Mouse (Mus musculus): Measurements from ENCODE around the gene Casq2. TPM values are rescaled to one million over a fixed set of nuclear protein-coding genes. Genes with fewer than 3 reads are reported as not detected.

The Casq2 gene
- total and polyA plus RNA-seq, 3 experiments: not detected

- Histone ChIP-seq H3K9me3 (replicated peaks; ENCODE audit: insufficient read depth, low read length) (no peaks in the 10 kb centered on the region), H3K79me2 (ENCODE audit: control insufficient read depth, insufficient read depth, low read length, poor library complexity) (no peaks in the 10 kb centered on the region), H3K27me3 (ENCODE audit: control insufficient read depth in 1 of 2, insufficient read depth in 2 of 2, low read length in 2 of 2) (no peaks in the 10 kb centered on the region), H3K9ac (ENCODE audit: control insufficient read depth, low read depth, low read length, poor library complexity, severe bottlenecking) (no peak overlapping the region), H3K27ac (ENCODE audit: control insufficient read depth, low read depth, low read length) (no peak overlapping the region), H3K36me3 (ENCODE audit: control insufficient read depth in 1 of 2, insufficient read depth in 2 of 2, low read length in 2 of 2) (no peaks in the 10 kb centered on the region), H3K4me1 (ENCODE audit: control insufficient read depth in 1 of 2, insufficient read depth in 2 of 2, low read length in 2 of 2) (no peaks in the 10 kb centered on the region), H3K4me3 (ENCODE audit: control insufficient read depth in 1 of 2, insufficient read depth in 1 of 2, low read depth in 2 of 2, low read length in 2 of 2) (no peak overlapping the region)
- no peak for DNase-seq (ENCODE audit: low read depth, low spot score)
- no peak for TF ChIP-seq TBP (IDR thresholded peaks at IDR 0.05; ENCODE audit: low read depth, low read length)
- no peak for TF ChIP-seq MAZ (IDR thresholded peaks at IDR 0.05; ENCODE audit: low read depth, low read length)
- no peak for TF ChIP-seq CHD2 (IDR thresholded peaks at IDR 0.05; ENCODE audit: low read length)
- TF ChIP-seq GATA1 (IDR thresholded peaks at IDR 0.05; ENCODE audit: low read depth, low read length): no peak
- no peak for TF ChIP-seq JUND (IDR thresholded peaks at IDR 0.05; ENCODE audit: low read depth, low read length)
- no peak for TF ChIP-seq NELFE (IDR thresholded peaks at IDR 0.05; ENCODE audit: low read depth, low read length)
- TF ChIP-seq ZKSCAN1 (IDR thresholded peaks at IDR 0.05; ENCODE audit: low read depth, low read length): no peak
- TF ChIP-seq E2F4 (IDR thresholded peaks at IDR 0.05; ENCODE audit: borderline replicate concordance, low read depth, low read length): no peak
- TF ChIP-seq POLR2AphosphoS2 (IDR thresholded peaks at IDR 0.05; ENCODE audit: low read length): no peak
- TF ChIP-seq MYB (IDR thresholded peaks at IDR 0.05; ENCODE audit: low read depth, low read length): no peak
- no peak for TF ChIP-seq POLR2AphosphoS5 (IDR thresholded peaks at IDR 0.05; ENCODE audit: borderline replicate concordance, low read depth, low read length)
- no peak for TF ChIP-seq ETS1 (IDR thresholded peaks at IDR 0.05; ENCODE audit: low read depth, low read length)
- no peak for TF ChIP-seq MAFK (IDR thresholded peaks at IDR 0.05; ENCODE audit: borderline replicate concordance, low read depth, low read length)
- no peak for TF ChIP-seq HCFC1 (IDR thresholded peaks at IDR 0.05; ENCODE audit: low read depth, low read length)
- no peak for TF ChIP-seq MYC (IDR thresholded peaks at IDR 0.05; ENCODE audit: low read depth, low read length)
- TF ChIP-seq CHD1 (IDR thresholded peaks at IDR 0.05; ENCODE audit: low read depth, low read length): no peak
- TF ChIP-seq MAX (IDR thresholded peaks at IDR 0.05; ENCODE audit: low read length): no peak
Observed at GRCm38 (mm10) chr3:102060065-102060464, 26.1 kb upstream of the Casq2 start.

- H3K9ac ChIP-seq (ENCODE audit: control insufficient read depth, low read depth, low read length, poor library complexity, severe bottlenecking): no peak overlapping the region
- peak; percentile 5 for DNase-seq (ENCODE audit: low read depth, low spot score)
- no peaks in the 10 kb centered on the region for H3K4me1 ChIP-seq (ENCODE audit: control insufficient read depth in 1 of 2, insufficient read depth in 2 of 2, low read length in 2 of 2)
- no peaks in the 10 kb centered on the region for H3K79me2 ChIP-seq (ENCODE audit: control insufficient read depth, insufficient read depth, low read length, poor library complexity)
- no peak overlapping the region for H3K4me3 ChIP-seq (ENCODE audit: control insufficient read depth in 1 of 2, insufficient read depth in 1 of 2, low read depth in 2 of 2, low read length in 2 of 2)
- H3K9me3 ChIP-seq (replicated peaks; ENCODE audit: insufficient read depth, low read length): no peaks in the 10 kb centered on the region
- no peaks in the 10 kb centered on the region for H3K36me3 ChIP-seq (ENCODE audit: control insufficient read depth in 1 of 2, insufficient read depth in 2 of 2, low read length in 2 of 2)
- no peak overlapping the region for H3K27ac ChIP-seq (ENCODE audit: control insufficient read depth, low read depth, low read length)
- TF ChIP-seq POLR2AphosphoS2 (IDR thresholded peaks at IDR 0.05; ENCODE audit: low read length) (no peak), MXI1 (IDR thresholded peaks at IDR 0.05; ENCODE audit: low read depth, low read length) (no peak), E2F4 (IDR thresholded peaks at IDR 0.05; ENCODE audit: borderline replicate concordance, low read depth, low read length) (no peak), TCF12 (IDR thresholded peaks at IDR 0.05; ENCODE audit: low read depth, low read length) (no peak), GATA1 (IDR thresholded peaks at IDR 0.05; ENCODE audit: low read depth, low read length) (no peak), MYC (IDR thresholded peaks at IDR 0.05; ENCODE audit: low read depth, low read length) (no peak), MYB (IDR thresholded peaks at IDR 0.05; ENCODE audit: low read depth, low read length) (no peak), CTCF (IDR thresholded peaks at IDR 0.05 in 2 of 3, conservative IDR thresholded peaks at IDR 0.05 in 1 of 3; ENCODE audit: control insufficient read depth in 1 of 3, insufficient read depth in 1 of 3, low read depth in 2 of 3, low read length in 3 of 3, poor library complexity in 1 of 3, severe bottlenecking in 1 of 3) (peak; percentile 24 to 53 (median 47)), ZNF384 (IDR thresholded peaks at IDR 0.05; ENCODE audit: low read depth, low read length) (no peak), SMC3 (IDR thresholded peaks at IDR 0.05; ENCODE audit: low read depth, low read length) (peak; percentile 24; the same call in 1 of the 2 replicates), MAZ (IDR thresholded peaks at IDR 0.05; ENCODE audit: low read depth, low read length) (no peak)
- no peaks in the 10 kb centered on the region for H3K27me3 ChIP-seq (ENCODE audit: control insufficient read depth in 1 of 2, insufficient read depth in 2 of 2, low read length in 2 of 2)
Observed at GRCm38 (mm10) chr3:102061923-102062670, 24.1 kb upstream of the Casq2 start.

Measured in MEL (cell line).